Mouse (Mus musculus) lung, embryonic 14.5 days (tissue): ENCODE data around the gene Cyb561d1. TPM values are rescaled to one million over a fixed set of nuclear protein-coding genes. Genes with fewer than 3 reads are reported as not detected.

ENCODE experiments used
- ATAC-seq: fragments of 200-750 bp; cut with Nextera tagmentation; 2 replicates; pipeline ENCODE4 v1.8.0; 2017; ENCODE audit warnings: mild to moderate bottlenecking, moderate TSS enrichment, moderate library complexity; ENCODE audit not compliant: insufficient read depth
- DNase-seq: peaks from one replicate; pipeline ENCODE4 v3.0.0-alpha.2; 2015
- H3K27ac ChIP-seq: fragments of 300-500 bp; sonication (generic); 2 replicates; pipeline ENCODE4 v1.5.1; 2014; ENCODE audit warnings: low read depth, mild to moderate bottlenecking, moderate library complexity
- H3K27me3 ChIP-seq: fragments of 300-500 bp; sonication (generic); 2 replicates; pipeline ENCODE4 v1.6.1; 2014; ENCODE audit warnings: low read length, control low read depth; ENCODE audit not compliant: insufficient read depth
- H3K36me3 ChIP-seq: fragments of 300-500 bp; sonication (generic); 2 replicates; pipeline ENCODE4 v1.6.1; 2014; ENCODE audit warnings: control low read depth; ENCODE audit not compliant: insufficient read depth
- H3K4me1 ChIP-seq: fragments of 300-500 bp; sonication (generic); 2 replicates; pipeline ENCODE4 v1.6.1; 2014; ENCODE audit warnings: antibody characterized with exemption, control low read depth; ENCODE audit not compliant: insufficient read depth
- H3K4me2 ChIP-seq: fragments of 300-500 bp; sonication (generic); 2 replicates; pipeline ENCODE4 v1.6.1; 2014; ENCODE audit warnings: mild to moderate bottlenecking
- H3K4me3 ChIP-seq: fragments of 300-500 bp; sonication (generic); 2 replicates; pipeline ENCODE4 v1.5.1; 2014; ENCODE audit warnings: low read depth, low read length
- H3K9ac ChIP-seq: fragments of 300-500 bp; sonication (generic); 2 replicates; pipeline ENCODE4 v1.6.1; 2014
- H3K9me3 ChIP-seq: fragments of 300-500 bp; sonication (generic); 2 replicates; pipeline ENCODE4 v1.6.1; 2016; ENCODE audit warnings: low read depth, low read length, control low read depth
- CTCF ChIP-seq: IDR thresholded peaks from 2 replicates; pipeline ENCODE4 v1.5.1; 2016; ENCODE audit warnings: antibody characterized with exemption, low read depth
- WGBS: fragments of 180-500 bp; shearing (Covaris S2); extraction: QIAGEN DNeasy Blood & Tissue Kit; methylation state at CpG from one replicate; pipeline ENCODE4 v1.1.7; 2014; 5-methylcytosine and 5-hydroxymethylcytosine counted together
- polyA plus RNA-seq: library from polyadenylated mRNA; unstranded; fragments of >200 nt; fragmentation: Nextera tagmentation; extraction: Ambion mirVana; gene quantifications from 2 replicates; pipeline ENCODE4 v1.2.1, GENCODE M21; 2014

The Cyb561d1 gene
- polyA plus RNA-seq, 1 experiment from 2014 or later, result 2.0 TPM

- H3K36me3 ChIP-seq, result no peaks in the 10 kb centered on the region
- H3K4me3 ChIP-seq, result no peak overlapping the region
- no peak overlapping the region for H3K4me2 ChIP-seq
- H3K4me1 ChIP-seq, result peaks cover 4% of the 10 kb centered on the region; the same call in 1 of the 2 replicates
- 46% methylated on average over 10 of the region's 10 CpGs for WGBS
- no peak overlapping the region for H3K27ac ChIP-seq
- no peaks in the 10 kb centered on the region for H3K27me3 ChIP-seq
- no peak overlapping the region for H3K9ac ChIP-seq
- no peak for TF ChIP-seq CTCF
- H3K9me3 ChIP-seq, result no peaks in the 10 kb centered on the region
- ATAC-seq, result peak; percentile 22; the same call in 1 of the 2 replicates
- no peak for DNase-seq
Observed at GRCm38 (mm10) chr3:108165532-108166315, 35.3 kb downstream of the Cyb561d1 start.

- Histone ChIP-seq H3K4me1 (peaks cover 4% of the 10 kb centered on the region; the same call in 1 of the 2 replicates), H3K9ac (no peak overlapping the region), H3K4me2 (peak overlapping the region; percentile 28), H3K27me3 (no peaks in the 10 kb centered on the region), H3K9me3 (no peaks in the 10 kb centered on the region), H3K4me3 (no peak overlapping the region), H3K27ac (no peak overlapping the region), H3K36me3 (no peaks in the 10 kb centered on the region)
- ATAC-seq (peak; percentile 50), DNase-seq (peak; percentile 94)
- TF ChIP-seq CTCF, result peak; percentile 98
- WGBS, result 20% methylated on average over 9 of the region's 9 CpGs
Observed at GRCm38 (mm10) chr3:108164807-108165206, 36.2 kb downstream of the Cyb561d1 start.

DNA sequence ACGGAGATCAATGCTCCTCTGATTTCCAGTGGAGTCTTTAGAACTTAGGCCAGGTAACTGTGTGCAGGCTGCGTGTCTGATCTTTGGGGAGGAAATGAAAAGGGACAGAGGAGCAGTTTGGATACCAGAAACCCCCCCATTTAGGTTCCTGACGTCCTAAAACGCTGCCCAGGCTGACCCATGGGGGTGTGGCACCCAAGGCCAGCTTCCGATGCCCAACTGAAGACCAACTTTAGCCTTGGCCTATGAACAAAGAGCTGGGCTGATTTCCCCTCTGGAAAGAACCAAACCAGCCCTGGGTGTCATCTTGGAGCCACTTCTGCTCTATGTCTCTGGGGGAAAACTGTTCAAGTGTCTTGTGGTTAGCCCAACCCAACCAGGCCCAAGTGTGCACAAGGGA lies 36.9 kb downstream of the Cyb561d1 start:
- peaks cover under 1% of the 10 kb centered on the region; the same call in 1 of the 2 replicates for H3K4me1 ChIP-seq
- no peak for TF ChIP-seq CTCF
- no peak overlapping the region for H3K27ac ChIP-seq
- no peak overlapping the region for H3K4me3 ChIP-seq
- H3K9ac ChIP-seq, result no peak overlapping the region
- H3K36me3 ChIP-seq, result no peaks in the 10 kb centered on the region
- 65% methylated on average over 5 of the region's 5 CpGs for WGBS
- no peaks in the 10 kb centered on the region for H3K27me3 ChIP-seq
- DNase-seq (no peak), ATAC-seq (no peak)
- no peak overlapping the region for H3K4me2 ChIP-seq
- no peaks in the 10 kb centered on the region for H3K9me3 ChIP-seq

DNA sequence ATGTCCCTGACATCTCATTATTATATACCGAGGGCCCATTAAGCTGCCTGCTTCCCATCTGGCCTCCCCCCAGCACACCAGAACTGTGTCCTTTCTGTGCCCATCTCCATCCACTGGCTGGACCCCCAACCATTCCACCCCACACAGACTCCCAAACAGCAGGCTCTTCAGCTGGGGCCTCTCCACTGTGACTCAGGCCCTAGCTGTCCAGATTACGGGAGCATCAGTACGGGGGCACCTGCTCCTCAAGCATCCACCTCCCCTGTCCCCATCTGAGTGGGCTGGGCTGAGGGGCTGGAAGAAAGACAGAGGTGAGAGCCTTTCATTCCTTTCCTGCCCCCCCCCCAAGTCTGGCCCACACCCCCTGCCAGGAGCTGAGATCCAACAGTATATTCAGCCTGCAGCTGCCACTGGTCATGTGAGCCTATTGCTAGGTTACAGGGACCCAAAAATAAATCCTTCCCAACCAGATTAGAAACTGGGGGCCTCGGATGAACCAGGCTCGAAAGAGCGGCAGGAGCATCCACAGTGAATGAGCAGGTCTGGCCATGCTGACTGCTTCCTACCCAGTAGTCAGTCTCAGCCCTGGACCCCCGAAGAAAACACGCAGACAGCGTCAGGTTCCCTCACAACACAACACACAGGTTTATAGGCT lies 42.5 kb downstream of the Cyb561d1 start:
- 64% methylated on average over 9 of the region's 9 CpGs for WGBS
- no peak overlapping the region for H3K4me3 ChIP-seq
- H3K4me2 ChIP-seq, result no peak overlapping the region
- H3K27ac ChIP-seq, result no peak overlapping the region
- ATAC-seq (no peak), DNase-seq (no peak)
- no peaks in the 10 kb centered on the region for H3K9me3 ChIP-seq
- H3K9ac ChIP-seq, result no peak overlapping the region
- no peaks in the 10 kb centered on the region for H3K36me3 ChIP-seq
- H3K27me3 ChIP-seq, result no peaks in the 10 kb centered on the region
- no peak for TF ChIP-seq CTCF
- no peaks in the 10 kb centered on the region for H3K4me1 ChIP-seq

GRCm38 (mm10) chr3:108154656-108155055 lies 46.4 kb downstream of the Cyb561d1 start, which contains the start of gene Gpr61:
TSS of gene Gpr61 (minus strand) at chr3:108154882.
- no peak for TF ChIP-seq CTCF
- H3K9ac ChIP-seq, result peak within 1 kb of the TSS; percentile 16; the same call in 1 of the 2 replicates
- WGBS, result 31% methylated on average over 4 of the region's 4 CpGs
- H3K36me3 ChIP-seq, result no peaks in the 10 kb centered on the region
- no peaks in the 10 kb centered on the region for H3K4me1 ChIP-seq
- ATAC-seq (no peak), DNase-seq (no peak)
- H3K4me3 ChIP-seq, result no peak within 1 kb of the TSS
- H3K27ac ChIP-seq, result no peak within 1 kb of the TSS
- no peaks in the 10 kb centered on the region for H3K27me3 ChIP-seq
- H3K9me3 ChIP-seq, result no peaks in the 10 kb centered on the region
- no peak within 1 kb of the TSS for H3K4me2 ChIP-seq

- Histone ChIP-seq H3K4me1 (no peaks in the 10 kb centered on the region), H3K9ac (no peak overlapping the region)
Observed at GRCm38 (mm10) chr3:108152290-108152689, 48.7 kb downstream of the Cyb561d1 start.

More at GRCm38 (mm10) chr3:108152290-108152689, 48.7 kb downstream of the Cyb561d1 start:
- TF ChIP-seq CTCF, result no peak
- Histone ChIP-seq H3K27me3 (no peaks in the 10 kb centered on the region), H3K36me3 (no peaks in the 10 kb centered on the region), H3K27ac (no peak overlapping the region), H3K4me2 (no peak overlapping the region), H3K4me3 (no peak overlapping the region), H3K9me3 (no peaks in the 10 kb centered on the region)
- WGBS, result 88% methylated on average over 3 of the region's 3 CpGs
- ATAC-seq (no peak), DNase-seq (no peak)
